Mouse (Mus musculus): Measurements from ENCODE around the gene Colgalt1.

The Colgalt1 gene

GRCm38 (mm10) chr8:71660325-71661120 is 49.7 kb downstream of the Colgalt1 start:
- Histone ChIP-seq H3K27me3 (ENCODE audit: control insufficient read depth, insufficient read depth, low read length, poor library complexity, severe bottlenecking) (no peaks in the 10 kb centered on the region), H3K36me3 (ENCODE audit: control insufficient read depth, insufficient read depth, low read length, poor library complexity, severe bottlenecking) (no peaks in the 10 kb centered on the region)
- peak; percentile 90 for DNase-seq (ENCODE audit: low read depth, low spot score)

DNA sequence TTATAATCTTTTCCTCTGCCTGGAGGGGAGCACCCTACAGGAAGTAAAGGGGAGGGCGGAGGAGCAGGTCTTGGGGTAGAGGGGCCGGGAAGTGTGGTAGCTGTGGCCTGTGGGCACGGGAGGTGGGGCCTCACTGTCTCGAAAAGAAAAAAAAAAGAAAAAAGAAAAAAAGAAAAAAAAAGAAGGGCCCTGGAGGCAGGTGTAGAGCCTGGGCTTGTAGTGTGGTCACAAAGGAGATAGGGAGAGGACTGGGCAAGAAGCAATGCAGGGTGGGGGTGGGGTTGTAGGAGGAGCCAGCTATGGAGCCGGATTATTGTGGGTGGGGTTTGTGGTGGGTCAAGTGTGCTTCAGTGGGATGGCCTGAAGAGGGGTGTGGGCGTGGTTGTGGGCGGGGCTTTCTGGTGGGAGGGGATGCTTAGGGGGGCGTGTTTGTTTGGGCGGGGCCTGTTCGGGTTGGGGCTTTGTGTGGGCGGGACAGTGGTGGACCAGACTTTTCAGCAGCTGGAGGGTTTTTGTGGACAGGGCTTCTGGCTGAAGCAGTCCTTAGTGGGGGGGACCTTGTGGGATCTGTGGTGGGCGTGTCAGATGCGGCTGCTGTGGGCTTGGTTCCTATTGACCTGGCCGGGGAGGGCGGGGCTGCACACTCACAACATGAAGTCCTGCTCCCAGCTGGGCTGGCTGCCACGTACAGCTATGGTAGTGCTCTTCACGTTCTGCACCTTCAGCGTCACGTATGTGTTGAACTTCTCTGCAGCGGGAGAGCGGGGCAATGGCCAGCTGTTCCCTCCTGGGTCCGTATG is 54.7 kb downstream of the Colgalt1 start:
- Histone ChIP-seq H3K36me3 (ENCODE audit: control insufficient read depth, insufficient read depth, low read length, poor library complexity, severe bottlenecking) (no peaks in the 10 kb centered on the region), H3K27me3 (ENCODE audit: control insufficient read depth, insufficient read depth, low read length, poor library complexity, severe bottlenecking) (no peaks in the 10 kb centered on the region)
- peak; percentile 71 for DNase-seq (ENCODE audit: low read depth, low spot score)

DNA sequence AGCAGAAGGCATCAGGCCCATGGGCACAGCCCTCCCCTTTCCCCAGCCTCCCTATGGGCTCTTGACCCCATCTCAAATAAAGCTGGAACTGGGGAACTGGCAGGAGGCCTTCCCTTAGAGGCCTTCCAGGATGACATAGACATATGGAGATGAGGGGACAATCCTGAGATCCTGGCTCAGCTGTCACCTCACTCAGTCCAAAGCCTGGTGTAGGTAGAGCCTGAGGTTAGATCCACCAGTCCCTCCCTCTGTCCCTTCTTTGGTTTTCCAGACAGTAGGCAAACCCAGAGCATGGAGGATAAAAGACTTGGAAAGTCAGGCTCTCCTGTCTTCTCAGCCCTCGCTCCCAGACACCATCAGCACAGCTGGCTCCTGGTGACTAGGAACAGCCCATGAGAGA is 56.1 kb downstream of the Colgalt1 start:
- no peaks in the 10 kb centered on the region for H3K36me3 ChIP-seq (ENCODE audit: control insufficient read depth, insufficient read depth, low read length, poor library complexity, severe bottlenecking)
- H3K27me3 ChIP-seq (ENCODE audit: control insufficient read depth, insufficient read depth, low read length, poor library complexity, severe bottlenecking) = no peaks in the 10 kb centered on the region
- DNase-seq (ENCODE audit: low read depth, low spot score) = no peak

DNA sequence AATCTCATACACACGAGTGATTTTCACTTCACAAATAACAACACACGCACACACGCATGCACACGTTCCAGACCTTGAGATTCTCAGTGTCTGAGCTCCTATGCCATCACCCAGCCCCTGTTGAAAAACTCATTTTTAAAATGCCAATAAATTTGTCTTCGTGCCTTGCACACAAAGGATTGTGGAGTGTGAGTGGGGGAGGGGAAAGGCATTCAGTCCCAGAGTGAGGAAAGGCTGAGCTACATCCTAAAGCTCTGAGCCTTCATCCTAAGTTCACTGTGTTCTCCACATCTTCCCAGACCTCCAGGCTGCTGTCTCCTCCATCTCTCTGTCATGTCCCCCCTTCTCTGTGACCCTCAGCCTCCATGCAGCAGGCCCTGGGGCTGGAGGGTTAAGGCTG is 56.5 kb downstream of the Colgalt1 start:
- Histone ChIP-seq H3K36me3 (ENCODE audit: control insufficient read depth, insufficient read depth, low read length, poor library complexity, severe bottlenecking) (no peaks in the 10 kb centered on the region), H3K27me3 (ENCODE audit: control insufficient read depth, insufficient read depth, low read length, poor library complexity, severe bottlenecking) (no peaks in the 10 kb centered on the region)
- no peak for DNase-seq (ENCODE audit: low read depth, low spot score)

- no peaks in the 10 kb centered on the region for H3K36me3 ChIP-seq (ENCODE audit: control insufficient read depth, insufficient read depth, low read length, poor library complexity, severe bottlenecking)
- peak; percentile 80 for DNase-seq (ENCODE audit: low read depth, low spot score)
- H3K27me3 ChIP-seq (ENCODE audit: control insufficient read depth, insufficient read depth, low read length, poor library complexity, severe bottlenecking) = no peaks in the 10 kb centered on the region
Observed at GRCm38 (mm10) chr8:71668220-71668975, 57.6 kb downstream of the Colgalt1 start.

GRCm38 (mm10) chr8:71670198-71670597 is 59.4 kb downstream of the Colgalt1 start:
- Histone ChIP-seq H3K36me3 (ENCODE audit: control insufficient read depth, insufficient read depth, low read length, poor library complexity, severe bottlenecking) (no peaks in the 10 kb centered on the region), H3K27me3 (ENCODE audit: control insufficient read depth, insufficient read depth, low read length, poor library complexity, severe bottlenecking) (no peaks in the 10 kb centered on the region)
- DNase-seq (ENCODE audit: low read depth, low spot score) = no peak

DNA sequence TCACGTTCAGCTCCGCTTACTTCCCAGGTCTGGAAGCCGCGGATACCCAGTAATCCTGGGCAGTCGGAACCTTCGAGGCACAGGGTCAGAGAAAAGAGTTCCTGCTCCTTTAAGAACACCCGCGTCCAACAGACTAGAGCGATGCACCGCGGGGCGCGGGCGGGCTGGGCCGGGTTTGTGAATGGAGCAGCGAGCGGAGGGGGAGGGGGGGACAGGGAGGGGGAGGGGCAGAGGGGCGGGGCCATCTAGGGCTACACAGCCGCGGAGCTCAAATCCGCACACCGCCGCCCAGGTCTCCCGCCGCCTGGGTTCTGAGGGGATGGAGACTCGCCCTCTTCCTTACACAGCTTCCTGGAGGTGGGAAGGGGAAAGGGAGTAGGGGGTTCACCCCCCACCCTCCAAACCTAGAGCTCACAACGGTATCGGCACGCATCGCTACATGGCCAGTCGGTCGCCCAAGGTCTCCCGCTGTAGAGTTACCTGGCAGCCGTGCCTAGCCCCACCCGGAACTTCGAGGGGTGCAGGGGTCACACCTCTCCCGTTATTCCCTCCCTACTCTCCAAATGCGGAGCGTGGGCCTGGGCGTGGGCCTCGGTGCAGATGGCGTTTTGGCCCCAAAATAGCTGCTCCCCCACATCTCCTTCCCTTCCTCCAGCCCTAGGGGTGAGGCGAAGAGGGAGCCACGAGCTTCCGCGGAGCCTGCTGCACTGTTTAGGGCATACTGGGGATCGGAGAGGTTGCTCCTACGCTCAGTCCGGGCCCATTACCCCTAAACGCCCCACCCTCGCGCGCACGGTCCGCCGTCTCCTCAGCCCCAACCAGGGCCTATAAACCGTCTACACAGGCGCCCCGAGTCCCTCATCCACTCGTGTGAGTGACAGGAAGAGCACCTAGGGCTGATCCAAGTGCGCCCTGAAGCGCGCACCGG is 60.1 kb downstream of the Colgalt1 start:
- Histone ChIP-seq H3K36me3 (ENCODE audit: control insufficient read depth, insufficient read depth, low read length, poor library complexity, severe bottlenecking) (no peaks in the 10 kb centered on the region), H3K27me3 (ENCODE audit: control insufficient read depth, insufficient read depth, low read length, poor library complexity, severe bottlenecking) (no peaks in the 10 kb centered on the region)
- peak; percentile 59 for DNase-seq (ENCODE audit: low read depth, low spot score)

DNA sequence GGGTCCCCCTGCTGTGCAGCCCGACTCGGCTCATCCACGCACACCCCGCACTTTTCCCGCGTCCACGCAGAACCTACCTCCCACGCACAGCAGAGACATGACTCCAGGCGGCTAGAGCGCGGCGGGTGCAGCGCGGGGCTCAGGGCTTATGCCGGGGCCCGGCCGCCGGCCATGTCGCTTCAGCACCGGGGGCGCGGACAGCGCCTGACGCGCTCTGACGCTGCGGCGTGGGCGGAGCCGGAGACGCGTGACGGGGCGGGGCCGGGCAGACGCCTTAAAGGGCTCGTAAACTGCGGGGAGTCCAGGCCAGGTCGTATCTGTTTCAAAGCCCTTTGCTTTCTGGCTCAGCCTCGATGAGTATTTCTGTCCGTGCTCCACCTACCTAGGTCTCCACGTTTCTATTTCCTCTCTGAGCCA is 60.8 kb downstream of the Colgalt1 start, which contains the start of gene Unc13a:
Gene Unc13a, minus strand, starts transcription at position 209 of the 417 bp plus-strand sequence.
- DNase-seq (ENCODE audit: low read depth, low spot score) = peak; percentile 93
- H3K36me3 ChIP-seq (ENCODE audit: control insufficient read depth, insufficient read depth, low read length, poor library complexity, severe bottlenecking) = no peaks in the 10 kb centered on the region
- H3K27me3 ChIP-seq (ENCODE audit: control insufficient read depth, insufficient read depth, low read length, poor library complexity, severe bottlenecking) = no peaks in the 10 kb centered on the region

GRCm38 (mm10) chr8:71672168-71672735 is 61.5 kb downstream of the Colgalt1 start:
- no peak for DNase-seq (ENCODE audit: low read depth, low spot score)
- no peaks in the 10 kb centered on the region for H3K36me3 ChIP-seq (ENCODE audit: control insufficient read depth, insufficient read depth, low read length, poor library complexity, severe bottlenecking)
- H3K27me3 ChIP-seq (ENCODE audit: control insufficient read depth, insufficient read depth, low read length, poor library complexity, severe bottlenecking) = no peaks in the 10 kb centered on the region

GRCm38 (mm10) chr8:71674071-71674470 is 63.3 kb downstream of the Colgalt1 start:
- DNase-seq (ENCODE audit: low read depth, low spot score) = no peak
- H3K36me3 ChIP-seq (ENCODE audit: control insufficient read depth, insufficient read depth, low read length, poor library complexity, severe bottlenecking) = no peaks in the 10 kb centered on the region
- no peaks in the 10 kb centered on the region for H3K27me3 ChIP-seq (ENCODE audit: control insufficient read depth, insufficient read depth, low read length, poor library complexity, severe bottlenecking)
